Mouse (Mus musculus) kidney, embryonic 14.5 days (tissue): ENCODE data around the gene Ankrd12. TPM values are rescaled to one million over a fixed set of nuclear protein-coding genes. Genes with fewer than 3 reads are reported as not detected.

ENCODE experiments used
- ATAC-seq: fragments of 200-750 bp; cut with Nextera tagmentation; 2 replicates; pipeline ENCODE4 v1.8.0; 2017; ENCODE audit warnings: moderate number of reproducible peaks, mild to moderate bottlenecking, moderate TSS enrichment, moderate library complexity; ENCODE audit not compliant: low FRiP score, low TSS enrichment
- H3K27ac ChIP-seq: fragments of 300-500 bp; sonication (generic); 2 replicates; pipeline ENCODE4 v1.5.1; 2014; ENCODE audit warnings: low read depth, mild to moderate bottlenecking, low read length, moderate library complexity, mixed read lengths
- H3K27me3 ChIP-seq: fragments of 300-500 bp; sonication (generic); 2 replicates; pipeline ENCODE4 v1.6.1; 2014; ENCODE audit warnings: mild to moderate bottlenecking, low read length; ENCODE audit not compliant: control insufficient read depth, insufficient read depth
- H3K36me3 ChIP-seq: fragments of 300-500 bp; sonication (generic); 2 replicates; pipeline ENCODE4 v1.6.1; 2014; ENCODE audit warnings: low read length, mixed read lengths; ENCODE audit not compliant: control insufficient read depth, insufficient read depth
- H3K4me1 ChIP-seq: fragments of 300-500 bp; sonication (generic); 2 replicates; pipeline ENCODE4 v1.6.1; 2014; ENCODE audit warnings: low read length, mixed read lengths; ENCODE audit not compliant: control insufficient read depth, insufficient read depth
- H3K4me2 ChIP-seq: fragments of 300-500 bp; sonication (generic); replicated peaks from 2 replicates; pipeline ENCODE4 v1.6.1; 2014; ENCODE audit warnings: low read depth, mild to moderate bottlenecking, low read length
- H3K4me3 ChIP-seq: fragments of 300-500 bp; sonication (generic); 2 replicates; pipeline ENCODE4 v1.5.1; 2014; ENCODE audit warnings: mild to moderate bottlenecking, low read length
- H3K9ac ChIP-seq: fragments of 300-500 bp; sonication (generic); 2 replicates; pipeline ENCODE4 v1.6.1; 2014; ENCODE audit warnings: low read depth, mild to moderate bottlenecking, low read length, moderate library complexity
- H3K9me3 ChIP-seq: fragments of 300-500 bp; sonication (generic); 2 replicates; pipeline ENCODE4 v1.6.1; 2016; ENCODE audit warnings: low read length; ENCODE audit not compliant: control insufficient read depth
- WGBS: fragments of 180-500 bp; shearing (Covaris S2); extraction: QIAGEN DNeasy Blood & Tissue Kit; methylation state at CpG from one replicate; pipeline ENCODE4 v1.1.7; 2014; 5-methylcytosine and 5-hydroxymethylcytosine counted together
- polyA plus RNA-seq: library from polyadenylated mRNA; unstranded; fragments of >200 nt; fragmentation: Nextera tagmentation; extraction: Ambion mirVana; gene quantifications from 2 replicates; pipeline ENCODE4 v1.2.1, GENCODE M21; 2014

Ankrd12 gene
- polyA plus RNA-seq, 1 experiment from 2014 or later: 21.3 TPM

DNA sequence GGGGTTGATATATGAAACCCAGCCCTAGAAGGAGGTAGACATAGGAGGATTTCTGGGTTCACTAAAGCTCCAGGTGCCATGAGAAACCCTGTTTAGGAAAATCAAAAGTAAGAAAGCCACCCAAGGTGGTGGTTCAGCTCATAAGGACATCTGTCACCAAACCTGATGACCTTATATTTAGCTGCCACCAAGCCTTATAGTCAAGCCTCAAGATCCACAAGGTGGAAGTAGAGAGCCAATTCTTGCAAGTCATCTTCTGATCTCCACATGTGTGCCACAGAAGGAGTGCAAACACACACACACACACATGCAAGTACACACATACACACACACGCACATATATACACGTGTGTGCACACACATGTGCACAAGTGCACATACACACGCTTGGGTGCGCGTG, 124.8 kb downstream of the Ankrd12 start:
- 90% methylated on average over 5 of the region's 5 CpGs for WGBS
- no peak overlapping the region for H3K9ac ChIP-seq
- H3K27me3 ChIP-seq: no peaks in the 10 kb centered on the region
- H3K4me2 ChIP-seq: no peak overlapping the region
- H3K9me3 ChIP-seq: no peaks in the 10 kb centered on the region
- H3K4me1 ChIP-seq: peaks cover 10% of the 10 kb centered on the region; the same call in 1 of the 2 replicates
- ATAC-seq: no peak
- peaks cover 16% of the 10 kb centered on the region; the same call in 1 of the 2 replicates for H3K36me3 ChIP-seq
- no peak overlapping the region for H3K4me3 ChIP-seq
- no peak overlapping the region for H3K27ac ChIP-seq

- Histone ChIP-seq H3K4me1 (peaks cover 10% of the 10 kb centered on the region; the same call in 1 of the 2 replicates), H3K9ac (peak within 1 kb of the TSS; percentile 93), H3K27ac (peak within 1 kb of the TSS; percentile 79; the same call in 1 of the 2 replicates), H3K4me2 (peak within 1 kb of the TSS; percentile 52), H3K27me3 (no peaks in the 10 kb centered on the region), H3K36me3 (peaks cover 24% of the 10 kb centered on the region), H3K4me3 (peak within 1 kb of the TSS; percentile 97), H3K9me3 (no peaks in the 10 kb centered on the region)
- ATAC-seq: peak; percentile 98
- whole genome bisulfite sequencing: under 1% methylated on average over 74 of the region's 87 CpGs
Observed at GRCm38 (mm10) chr17:65950622-65951404, 126.1 kb downstream of the Ankrd12 start, which contains the start of gene Twsg1. TSS of gene Twsg1 (minus strand) at chr17:65951226.

- Histone ChIP-seq H3K4me3 (peak overlapping the region; percentile 97), H3K4me1 (peaks cover 10% of the 10 kb centered on the region; the same call in 1 of the 2 replicates), H3K9me3 (no peaks in the 10 kb centered on the region), H3K4me2 (peak overlapping the region; percentile 52), H3K36me3 (peaks cover 26% of the 10 kb centered on the region), H3K27ac (no peak overlapping the region), H3K9ac (peak overlapping the region; percentile 93), H3K27me3 (no peaks in the 10 kb centered on the region)
- peak; percentile 3; the same call in 1 of the 2 replicates for ATAC-seq
- 35% methylated on average over 7 of the region's 7 CpGs for WGBS
Observed at GRCm38 (mm10) chr17:65950183-65950582, 126.7 kb downstream of the Ankrd12 start.

GRCm38 (mm10) chr17:65947307-65947706, 129.6 kb downstream of the Ankrd12 start:
- no peaks in the 10 kb centered on the region for H3K27me3 ChIP-seq
- no peak for ATAC-seq
- H3K4me3 ChIP-seq: no peak overlapping the region
- H3K36me3 ChIP-seq: peaks cover 29% of the 10 kb centered on the region
- H3K9ac ChIP-seq: no peak overlapping the region
- peaks cover 10% of the 10 kb centered on the region; the same call in 1 of the 2 replicates for H3K4me1 ChIP-seq
- no peak overlapping the region for H3K27ac ChIP-seq
- no peaks in the 10 kb centered on the region for H3K9me3 ChIP-seq
- 90% methylated on average over 8 of the region's 8 CpGs for WGBS
- H3K4me2 ChIP-seq: no peak overlapping the region

GRCm38 (mm10) chr17:65945420-65945819, 131.5 kb downstream of the Ankrd12 start:
- no peaks in the 10 kb centered on the region for H3K27me3 ChIP-seq
- H3K4me3 ChIP-seq: no peak overlapping the region
- peaks cover 26% of the 10 kb centered on the region; the same call in 1 of the 2 replicates for H3K4me1 ChIP-seq
- no peak overlapping the region for H3K4me2 ChIP-seq
- H3K9me3 ChIP-seq: no peaks in the 10 kb centered on the region
- no peak overlapping the region for H3K27ac ChIP-seq
- no peak overlapping the region for H3K9ac ChIP-seq
- H3K36me3 ChIP-seq: peaks cover 29% of the 10 kb centered on the region
- WGBS: 89% methylated on average over 2 of the region's 2 CpGs
- ATAC-seq: no peak

GRCm38 (mm10) chr17:65942394-65942793, 134.5 kb downstream of the Ankrd12 start:
- WGBS: 27% methylated on average over 4 of the region's 4 CpGs
- ATAC-seq: 0 out of 2 replicates have a peak, but pooled peaks have one; percentile 41
- Histone ChIP-seq H3K9me3 (no peaks in the 10 kb centered on the region), H3K9ac (no peak overlapping the region), H3K4me1 (peaks cover 27% of the 10 kb centered on the region), H3K27ac (no peak overlapping the region), H3K4me3 (no peak overlapping the region), H3K36me3 (peaks cover 19% of the 10 kb centered on the region), H3K27me3 (no peaks in the 10 kb centered on the region), H3K4me2 (no peak overlapping the region)

DNA sequence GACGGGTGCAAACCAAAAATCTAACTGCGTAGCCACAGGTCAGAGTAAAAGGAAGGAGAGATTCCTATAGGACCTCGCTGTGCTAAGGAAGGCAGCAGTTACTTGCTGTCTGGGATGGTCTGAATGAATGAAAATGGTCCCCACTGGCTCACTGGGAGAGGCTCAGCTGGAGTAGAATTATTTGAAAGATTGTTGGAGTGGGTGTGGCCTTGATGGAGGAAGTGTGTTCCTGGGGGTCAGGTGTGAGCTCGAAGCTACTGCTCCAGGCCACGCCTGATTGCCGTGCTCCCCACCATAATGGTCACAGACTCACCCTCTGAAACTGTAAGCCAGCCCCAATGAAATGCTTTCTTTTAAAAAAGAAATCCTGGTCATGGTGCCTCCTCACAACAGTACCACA, 135.6 kb downstream of the Ankrd12 start:
- peaks cover 21% of the 10 kb centered on the region for H3K36me3 ChIP-seq
- 81% methylated on average over 6 of the region's 6 CpGs for WGBS
- H3K9me3 ChIP-seq: no peaks in the 10 kb centered on the region

DNA sequence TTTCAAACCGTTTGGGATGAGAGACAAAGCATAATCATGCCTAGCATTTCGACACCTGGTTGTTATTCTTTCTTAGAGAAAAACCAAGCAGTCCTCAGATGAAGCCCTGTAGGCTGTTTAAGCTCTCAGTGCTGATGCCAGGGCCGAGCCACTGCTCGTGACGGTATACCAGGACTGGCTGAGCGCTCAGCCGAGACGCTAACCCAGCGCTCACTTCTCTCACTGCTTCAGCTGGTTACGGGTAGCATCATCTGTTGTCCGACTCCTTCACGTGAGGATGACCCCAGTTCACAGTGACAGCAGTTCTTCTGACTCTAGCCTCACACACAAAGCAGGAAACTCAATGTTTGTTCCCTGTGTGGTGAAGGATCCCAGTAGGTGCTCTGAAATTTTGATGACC, 136.7 kb downstream of the Ankrd12 start:
- no peak overlapping the region for H3K4me2 ChIP-seq

More for the DNA sequence above, 135.6 kb downstream of the Ankrd12 start:
- H3K9ac ChIP-seq: no peak overlapping the region
- no peak for ATAC-seq
- H3K27me3 ChIP-seq: no peaks in the 10 kb centered on the region
- H3K4me1 ChIP-seq: peaks cover 27% of the 10 kb centered on the region
- no peak overlapping the region for H3K4me2 ChIP-seq
- no peak overlapping the region for H3K4me3 ChIP-seq
- H3K27ac ChIP-seq: peak overlapping the region; percentile 3; the same call in 1 of the 2 replicates

More for the DNA sequence above, 136.7 kb downstream of the Ankrd12 start:
- no peak overlapping the region for H3K9ac ChIP-seq
- 0 out of 2 replicates have a peak, but pooled peaks have one; percentile 37 for ATAC-seq
- H3K4me1 ChIP-seq: peaks cover 27% of the 10 kb centered on the region
- H3K36me3 ChIP-seq: peaks cover 22% of the 10 kb centered on the region
- H3K4me3 ChIP-seq: no peak overlapping the region
- no peaks in the 10 kb centered on the region for H3K27me3 ChIP-seq
- H3K27ac ChIP-seq: peak overlapping the region; percentile 8; the same call in 1 of the 2 replicates
- H3K9me3 ChIP-seq: no peaks in the 10 kb centered on the region
- 48% methylated on average over 12 of the region's 12 CpGs for WGBS
